Mouse (Mus musculus) adrenal gland, adult 2 months (tissue): ENCODE measurements around the gene Olfr497. TPM values are rescaled to one million over a fixed set of nuclear protein-coding genes. Genes with fewer than 3 reads are reported as not detected.

Source experiments
- DNase-seq: peaks from one replicate; pipeline ENCODE4 v3.0.0; 2021
- long read RNA-seq: library from polyadenylated mRNA; stranded (forward); transcript quantifications from one replicate; pipeline ENCODE4 v2.0.0, GENCODE M21; 2021
- polyA plus RNA-seq: library from polyadenylated mRNA; depleted of rRNA; stranded (reverse); fragments of >200 nt; gene quantifications from 2 replicates; pipeline ENCODE4 v1.2.3, GENCODE M21; 2012; rRNA removed
- total RNA-seq, 2 experiments: library from RNA; stranded (reverse); gene quantifications; 2 replicates each; pipeline ENCODE4 v1.2.3; 2021

Gene Olfr497
- total RNA-seq, result not detected
- polyA plus RNA-seq, result not detected in 2 replicates
- long read RNA-seq, result 0 reads

DNA sequence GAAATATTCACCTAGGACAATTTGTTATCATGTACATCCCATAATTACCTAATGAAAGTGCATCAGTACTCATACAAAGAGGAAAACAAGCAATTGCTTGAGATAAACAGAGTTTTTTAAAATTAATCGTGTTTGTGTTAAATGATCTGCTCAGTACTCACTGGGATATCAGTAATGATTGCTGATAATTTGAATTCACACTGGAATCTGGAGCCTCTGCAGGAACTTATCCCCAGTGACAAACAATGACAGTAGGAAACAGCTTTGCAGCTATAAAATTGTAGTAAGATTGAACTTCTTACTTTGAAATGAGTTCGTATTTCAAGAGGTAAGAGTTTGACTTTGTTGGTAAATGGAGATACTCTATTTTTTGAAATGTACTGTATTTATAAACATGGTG, at the start of gene Olfr497:
Gene Olfr497 (plus strand): TSS at position 301 of the 400 bp plus-strand sequence.
- DNase-seq, result no peak

DNA sequence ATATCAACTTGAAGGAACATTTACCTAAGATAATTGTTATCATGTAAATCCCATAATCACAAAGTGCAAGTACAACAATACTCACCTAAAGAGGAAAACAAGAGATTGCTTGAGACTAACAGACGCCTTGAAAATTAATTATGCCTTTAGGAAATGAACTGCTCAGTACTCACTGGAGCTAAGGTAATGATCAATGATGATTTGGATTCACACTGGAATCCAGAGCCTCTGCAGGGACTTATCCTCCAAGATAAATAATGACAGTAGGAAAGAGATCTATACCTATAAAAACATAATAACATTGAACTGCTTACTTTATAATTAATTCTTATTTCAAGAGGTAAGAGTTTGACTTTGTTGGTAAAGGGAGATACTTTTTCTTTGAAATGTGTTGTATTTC, 27.4 kb upstream of the Olfr497 start, which contains the start of gene Olfr495:
Gene Olfr495 (plus strand): TSS at position 301 of the 400 bp plus-strand sequence.
- no peak for DNase-seq

DNA sequence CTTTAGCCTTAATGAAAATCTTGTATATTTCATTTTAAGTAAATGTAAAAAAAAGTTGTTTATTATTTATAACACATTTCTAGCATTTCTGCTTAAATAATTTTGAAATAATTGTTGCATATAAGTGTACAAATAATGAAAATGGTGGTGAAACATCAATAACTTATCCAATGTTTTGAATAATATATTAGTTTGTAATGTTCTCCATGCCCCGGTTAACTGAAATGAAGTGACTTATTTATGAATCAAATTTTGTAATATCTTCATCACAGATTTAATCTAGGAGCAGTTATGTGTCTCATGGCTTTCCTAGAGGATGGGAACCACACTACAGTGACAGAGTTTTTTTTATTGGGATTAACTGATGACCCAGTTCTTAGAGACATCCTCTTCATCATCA, 44.8 kb downstream of the Olfr497 start, which contains the start of gene Olfr498:
Gene Olfr498 (plus strand): TSS at position 301 of the 400 bp plus-strand sequence.
- no peak for DNase-seq

Other genes with a start within 250 kb of the Olfr497 start
- not detected for gene Olfr486, start 247.7 kb upstream of the Olfr497 start, total RNA-seq
- gene Olfr486, start 247.7 kb upstream of the Olfr497 start, polyA plus RNA-seq, result not detected in 2 replicates
- gene Olfr487, start 205.8 kb upstream of the Olfr497 start, total RNA-seq, result not detected
- not detected in 2 replicates for gene Olfr487, start 205.8 kb upstream of the Olfr497 start, polyA plus RNA-seq
- gene Olfr488, start 162.1 kb upstream of the Olfr497 start, total RNA-seq, result not detected
- not detected in 2 replicates for gene Olfr488, start 162.1 kb upstream of the Olfr497 start, polyA plus RNA-seq
- not detected for gene Olfr490, start 131.5 kb upstream of the Olfr497 start, total RNA-seq
- not detected in 2 replicates for gene Olfr490, start 131.5 kb upstream of the Olfr497 start, polyA plus RNA-seq
- not detected for gene Olfr491, start 107.0 kb upstream of the Olfr497 start, total RNA-seq
- gene Olfr491, start 107.0 kb upstream of the Olfr497 start, polyA plus RNA-seq, result not detected in 2 replicates
- gene Olfr492, start 96.7 kb upstream of the Olfr497 start, total RNA-seq, result not detected
- gene Olfr492, start 96.7 kb upstream of the Olfr497 start, polyA plus RNA-seq, result not detected in 2 replicates
- not detected for gene Olfr493, start 73.4 kb upstream of the Olfr497 start, total RNA-seq
- not detected in 2 replicates for gene Olfr493, start 73.4 kb upstream of the Olfr497 start, polyA plus RNA-seq
- gene Olfr494, start 55.1 kb upstream of the Olfr497 start, total RNA-seq, result not detected
- gene Olfr494, start 55.1 kb upstream of the Olfr497 start, polyA plus RNA-seq, result not detected in 2 replicates
- gene Olfr495, start 27.3 kb upstream of the Olfr497 start, total RNA-seq, result not detected
- gene Olfr495, start 27.3 kb upstream of the Olfr497 start, polyA plus RNA-seq, result not detected in 2 replicates
- not detected for gene Olfr498, start 44.9 kb downstream of the Olfr497 start, total RNA-seq
- gene Olfr498, start 44.9 kb downstream of the Olfr497 start, polyA plus RNA-seq, result not detected in 2 replicates
- gene Olfr502, start 104.6 kb downstream of the Olfr497 start, total RNA-seq, result not detected
- not detected in 2 replicates for gene Olfr502, start 104.6 kb downstream of the Olfr497 start, polyA plus RNA-seq
- gene Olfr503, start 124.1 kb downstream of the Olfr497 start, total RNA-seq, result not detected
- not detected in 2 replicates for gene Olfr503, start 124.1 kb downstream of the Olfr497 start, polyA plus RNA-seq
- not detected for gene Olfr504, start 145.4 kb downstream of the Olfr497 start, total RNA-seq
- not detected in 2 replicates for gene Olfr504, start 145.4 kb downstream of the Olfr497 start, polyA plus RNA-seq
- gene Olfr506, start 190.4 kb downstream of the Olfr497 start, total RNA-seq, result not detected
- not detected in 2 replicates for gene Olfr506, start 190.4 kb downstream of the Olfr497 start, polyA plus RNA-seq
- not detected for gene Olfr507, start 201.4 kb downstream of the Olfr497 start, total RNA-seq
- gene Olfr507, start 201.4 kb downstream of the Olfr497 start, polyA plus RNA-seq, result not detected in 2 replicates
- gene Olfr508, start 209.6 kb downstream of the Olfr497 start, total RNA-seq, result not detected
- not detected in 2 replicates for gene Olfr508, start 209.6 kb downstream of the Olfr497 start, polyA plus RNA-seq
- gene Olfr509, start 231.5 kb downstream of the Olfr497 start, total RNA-seq, result not detected
- gene Olfr509, start 231.5 kb downstream of the Olfr497 start, polyA plus RNA-seq, result not detected in 2 replicates
- not detected for gene Olfr510, start 246.0 kb downstream of the Olfr497 start, total RNA-seq
- not detected in 2 replicates for gene Olfr510, start 246.0 kb downstream of the Olfr497 start, polyA plus RNA-seq